Mouse (Mus musculus): ENCODE data around the gene Ctdsp1.

DNA sequence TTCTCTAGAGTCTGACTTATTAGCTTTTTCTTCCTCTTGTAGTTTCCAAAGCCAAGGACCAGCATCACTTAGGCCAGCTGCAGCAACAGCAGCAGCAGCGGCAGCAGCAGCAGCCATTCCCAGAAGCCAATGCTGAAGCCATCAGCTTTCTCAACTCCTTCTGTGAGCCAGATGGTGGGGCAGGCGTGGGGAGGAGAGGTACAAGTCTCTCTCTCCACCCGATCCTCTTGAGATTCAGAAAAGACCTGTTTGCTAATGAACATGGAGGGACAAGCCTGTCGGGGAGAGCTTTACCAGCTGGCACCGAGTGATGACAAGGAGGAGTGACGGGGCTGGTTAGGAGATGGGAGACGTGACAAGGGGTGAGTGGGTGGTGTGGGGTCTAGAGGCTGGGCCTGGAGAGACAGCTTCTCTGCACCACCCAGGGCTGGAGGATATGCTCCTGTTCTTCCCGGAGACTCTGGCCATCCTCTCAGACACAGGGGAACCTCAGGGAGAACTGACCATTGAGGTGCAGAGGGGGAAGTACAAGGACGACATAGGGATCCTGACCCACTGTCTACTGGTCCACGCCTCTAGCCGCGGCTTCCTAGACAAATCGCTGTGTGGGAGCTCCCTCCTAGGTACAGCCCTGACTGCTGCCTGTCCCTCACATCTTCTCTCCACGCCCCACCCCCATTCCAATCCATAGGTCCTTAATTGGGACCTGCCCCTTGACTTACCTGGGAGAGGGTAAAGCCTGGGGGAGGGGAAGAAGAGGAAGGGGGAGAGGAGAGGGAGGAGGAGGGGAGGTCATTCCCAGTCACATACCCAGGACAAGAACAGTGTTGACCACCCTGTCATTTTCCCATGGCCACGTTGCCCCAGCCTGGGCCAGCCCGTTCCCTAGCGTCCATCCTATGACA is 28.7 kb upstream of the Ctdsp1 start:
- TF ChIP-seq CTCF (IDR thresholded peaks at IDR 0.05; ENCODE audit: low read depth) (no peak), EP300 (optimal IDR thresholded peaks at IDR 0.05) (no peak)

Data from stomach, postnatal 0 days (tissue).